Mouse (Mus musculus) forelimb bud, embryonic 11.5 days (tissue): ENCODE results near the gene Cd200r2.
"Not testable (repeated sequence)": the region's sequence is repeated elsewhere in the genome, so short reads cannot be mapped to it uniquely, and the experiment has no call there.

Experiments
- DNase-seq: peaks from one replicate; pipeline ENCODE4 v3.0.0-alpha.2; 2012; ENCODE audit warnings: low read depth, low spot score

The Cd200r2 gene

GRCm38 (mm10) chr16:44866797-44867196 lies at the start of gene Cd200r2:
Cd200r2 (plus strand) TSS chr16:44867097.
- no peak for DNase-seq

GRCm38 (mm10) chr16:44818010-44818409 lies 48.9 kb upstream of the Cd200r2 start:
- no peak for DNase-seq

- DNase-seq, result no peak
Observed at GRCm38 (mm10) chr16:44820545-44820944, 46.4 kb upstream of the Cd200r2 start.

- no peak for DNase-seq
Observed at GRCm38 (mm10) chr16:44832286-44832685, 34.6 kb upstream of the Cd200r2 start.

- not testable (repeated sequence) for DNase-seq
Observed at GRCm38 (mm10) chr16:44833189-44833588, 33.7 kb upstream of the Cd200r2 start.

GRCm38 (mm10) chr16:44875178-44875577 lies 8.3 kb downstream of the Cd200r2 start:
- DNase-seq, result no peak

- no peak for DNase-seq
Observed at GRCm38 (mm10) chr16:44876625-44877024, 9.7 kb downstream of the Cd200r2 start.

GRCm38 (mm10) chr16:44877595-44877994 lies 10.7 kb downstream of the Cd200r2 start:
- no peak for DNase-seq

GRCm38 (mm10) chr16:44890814-44891213 lies 23.9 kb downstream of the Cd200r2 start:
- no peak for DNase-seq

- no peak for DNase-seq
Observed at GRCm38 (mm10) chr16:44932016-44932415, 65.1 kb downstream of the Cd200r2 start.

- DNase-seq, result no peak
Observed at GRCm38 (mm10) chr16:44943468-44943867, 76.6 kb downstream of the Cd200r2 start, which contains the start of gene Cd200r3. Cd200r3 (plus strand) TSS chr16:44943678.

GRCm38 (mm10) chr16:44951360-44952114 lies 84.6 kb downstream of the Cd200r2 start:
- no peak for DNase-seq

GRCm38 (mm10) chr16:44962296-44962695 lies 95.4 kb downstream of the Cd200r2 start:
- DNase-seq, result no peak

GRCm38 (mm10) chr16:44962777-44963176 lies 95.9 kb downstream of the Cd200r2 start:
- DNase-seq, result no peak

- DNase-seq, result no peak
Observed at GRCm38 (mm10) chr16:44964526-44965374, 97.9 kb downstream of the Cd200r2 start.

- no peak for DNase-seq
Observed at GRCm38 (mm10) chr16:44965428-44965827, 98.5 kb downstream of the Cd200r2 start.
